Mouse (Mus musculus) embryo, embryonic 10 days (tissue): ENCODE data around the gene Mtch1.
A peak's percentile ranks its signal among the peaks of the same experiment; 100 is the strongest.
"Not testable (repeated sequence)": the region's sequence is repeated elsewhere in the genome, so short reads cannot be mapped to it uniquely, and the experiment has no call there.

Experiments used
- DNase-seq: peaks from one replicate; pipeline ENCODE4 v3.0.0-alpha.2; 2015; ENCODE audit warnings: low spot score

Mtch1 gene

DNA sequence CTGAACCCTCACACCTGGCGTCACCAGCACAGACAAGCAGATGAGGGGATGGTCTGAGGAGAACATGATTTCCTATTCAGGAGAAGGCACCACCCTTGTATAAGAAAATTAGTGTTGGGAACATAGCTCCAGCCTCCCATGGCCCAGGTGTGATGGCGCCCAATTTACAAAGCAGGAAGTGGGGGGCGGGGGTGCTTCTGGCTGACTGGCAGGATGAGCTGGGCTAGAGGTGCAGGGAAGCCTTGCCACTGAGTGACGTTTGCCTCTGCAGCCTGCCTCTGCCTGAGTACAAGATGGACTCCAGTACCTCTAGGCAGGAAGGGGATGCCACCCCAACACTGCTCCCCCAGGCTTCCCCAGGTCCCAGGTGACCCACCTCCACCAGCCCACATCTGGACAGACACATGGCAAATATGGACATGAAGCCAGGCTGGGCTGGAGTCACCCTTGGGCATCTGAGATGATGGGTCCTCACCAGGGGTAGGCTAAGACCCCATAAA lies 15.5 kb downstream of the Mtch1 start:
- no peak for DNase-seq

DNA sequence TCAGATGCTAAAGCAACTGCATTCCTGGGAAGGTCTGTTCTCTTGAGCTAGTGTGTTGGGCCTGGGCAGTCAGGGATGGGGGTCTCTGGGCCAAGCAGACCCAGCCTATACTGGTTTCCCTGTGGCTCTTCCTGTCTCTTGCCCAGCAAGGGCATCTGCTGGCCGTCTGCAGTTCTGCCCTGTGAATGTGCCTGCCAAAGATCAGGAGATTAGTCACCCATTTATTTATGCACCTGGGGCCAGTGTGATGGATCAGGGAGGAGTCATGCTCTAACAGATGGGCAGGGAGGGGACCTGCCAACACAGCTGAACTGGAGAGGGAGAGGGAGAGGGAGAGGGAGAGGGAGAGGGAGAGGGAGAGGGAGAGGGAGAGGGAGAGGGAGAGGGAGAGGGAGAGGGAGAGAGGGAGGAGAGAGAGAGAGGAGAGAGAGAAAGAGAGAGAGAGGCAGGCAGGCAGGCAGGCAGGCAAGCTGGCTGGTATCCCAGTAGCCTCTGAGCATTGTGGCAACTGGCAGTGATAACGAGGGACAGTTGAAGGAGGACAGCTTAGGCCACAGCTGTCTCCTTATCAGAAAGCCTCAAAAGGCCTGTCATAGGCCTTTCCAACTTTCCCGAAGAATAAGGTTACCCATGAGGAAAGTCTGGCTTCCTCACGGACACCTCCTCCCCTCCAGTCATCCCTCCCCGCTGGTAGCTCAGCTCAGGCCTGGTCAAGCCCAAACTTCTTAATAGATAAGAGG lies 16.9 kb downstream of the Mtch1 start:
- DNase-seq = no peak

DNA sequence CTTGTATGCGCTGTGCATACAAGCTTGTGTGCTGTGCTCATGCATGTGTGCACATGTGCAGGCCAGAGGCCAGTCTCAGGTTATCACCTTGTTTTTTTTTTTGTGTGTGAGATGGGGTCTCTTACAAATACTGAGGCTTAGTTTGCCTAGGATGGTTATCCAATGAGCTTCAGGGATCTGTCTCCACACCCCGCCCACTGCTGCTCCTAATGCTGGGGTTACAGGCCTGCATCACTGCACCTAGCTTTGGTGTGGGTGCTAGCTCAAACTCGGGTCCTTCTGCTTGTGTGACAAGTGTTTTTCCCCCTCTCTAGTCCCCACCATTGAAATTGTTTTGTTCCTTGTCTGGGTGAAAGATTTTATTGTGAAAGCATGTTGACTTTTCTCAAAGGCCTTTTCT lies 17.5 kb downstream of the Mtch1 start:
- no peak for DNase-seq

DNA sequence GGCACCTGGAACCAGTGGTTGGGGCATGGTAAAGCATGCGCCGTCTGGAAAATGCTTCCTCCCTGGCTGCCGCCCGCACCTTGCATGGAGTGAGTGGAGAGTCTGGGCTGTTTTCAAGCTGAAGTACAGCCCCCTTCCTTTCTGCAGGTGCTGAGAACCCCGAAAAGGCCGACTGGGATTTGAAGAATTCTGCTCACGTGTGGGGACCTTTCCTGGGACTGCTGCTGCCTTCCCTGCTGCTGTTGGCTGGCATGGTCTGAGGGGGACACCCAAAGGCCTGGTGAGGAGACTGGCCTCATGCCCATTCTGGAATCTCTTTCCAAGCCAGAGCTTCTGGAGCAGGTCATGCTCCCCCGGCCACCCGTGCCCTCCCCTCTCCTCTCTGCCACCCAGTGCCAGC lies 20.0 kb downstream of the Mtch1 start:
- DNase-seq = no peak

DNA sequence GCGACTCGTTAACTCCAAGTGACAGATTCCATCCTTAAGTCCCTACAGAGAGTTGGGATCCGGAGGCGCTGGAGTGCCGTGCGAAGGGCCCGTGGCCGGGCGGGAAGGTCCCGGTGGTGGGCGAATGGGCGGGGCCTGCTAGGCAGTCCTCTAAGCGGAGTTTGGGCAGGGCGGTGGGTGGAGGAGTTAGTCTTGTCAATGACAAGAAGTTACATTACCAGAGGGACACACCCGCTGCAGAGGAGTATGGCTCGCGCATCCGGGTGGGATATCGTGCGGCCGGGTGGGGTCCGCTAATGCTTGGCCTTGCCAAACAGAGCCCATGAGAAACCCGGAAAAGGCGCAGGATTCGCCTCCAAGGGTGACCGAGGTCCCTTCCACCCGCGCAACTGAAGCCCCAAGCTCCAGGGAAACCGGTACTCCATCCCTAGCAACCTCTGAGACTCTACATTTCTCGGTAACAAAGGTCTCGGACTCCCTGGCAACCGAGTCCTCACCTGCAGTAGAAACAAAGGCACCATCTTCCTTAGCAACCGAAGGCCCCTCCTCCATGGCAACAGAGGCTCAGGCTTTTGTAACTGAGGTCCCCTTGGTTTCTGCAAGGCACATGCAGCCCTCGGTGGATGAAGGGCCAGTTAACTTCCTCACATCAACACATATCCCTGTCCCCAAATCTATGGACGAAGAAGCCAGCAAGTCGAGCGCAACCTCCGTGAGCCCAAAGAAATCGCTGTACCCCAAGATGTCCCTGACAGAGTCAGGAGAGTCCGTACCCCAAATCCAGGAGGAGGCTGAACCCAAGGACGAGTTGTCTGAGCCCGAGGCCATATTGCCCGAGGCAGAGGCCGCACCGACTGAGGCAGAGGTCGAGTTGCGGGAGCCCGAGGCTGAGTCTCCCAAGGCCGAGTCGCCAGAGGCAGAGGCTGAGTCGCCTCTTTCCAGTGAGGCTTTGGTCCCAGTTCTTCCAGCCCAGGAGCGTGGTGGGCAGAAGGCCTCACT lies 20.9 kb downstream of the Mtch1 start:
- DNase-seq = peak; percentile 70

DNA sequence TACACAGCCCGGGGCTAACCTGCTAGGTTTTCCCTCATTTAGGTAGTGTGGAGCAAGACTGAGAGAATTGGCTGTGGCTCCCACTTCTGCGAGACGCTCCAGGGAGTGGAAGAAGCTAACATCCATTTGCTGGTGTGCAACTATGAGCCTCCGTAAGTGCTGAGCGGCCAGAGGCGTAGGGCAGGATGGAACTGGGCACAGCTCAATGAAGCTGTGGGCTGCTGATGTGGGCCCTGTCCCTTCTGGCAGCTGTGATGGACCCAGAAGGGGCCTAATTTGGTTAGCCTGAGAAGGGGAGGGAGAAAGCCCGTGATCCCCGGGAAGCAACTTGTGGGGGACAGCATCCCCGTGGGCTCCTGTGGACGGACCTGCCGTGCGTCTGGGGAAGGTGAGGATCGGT lies 21.9 kb downstream of the Mtch1 start:
- no peak for DNase-seq

DNA sequence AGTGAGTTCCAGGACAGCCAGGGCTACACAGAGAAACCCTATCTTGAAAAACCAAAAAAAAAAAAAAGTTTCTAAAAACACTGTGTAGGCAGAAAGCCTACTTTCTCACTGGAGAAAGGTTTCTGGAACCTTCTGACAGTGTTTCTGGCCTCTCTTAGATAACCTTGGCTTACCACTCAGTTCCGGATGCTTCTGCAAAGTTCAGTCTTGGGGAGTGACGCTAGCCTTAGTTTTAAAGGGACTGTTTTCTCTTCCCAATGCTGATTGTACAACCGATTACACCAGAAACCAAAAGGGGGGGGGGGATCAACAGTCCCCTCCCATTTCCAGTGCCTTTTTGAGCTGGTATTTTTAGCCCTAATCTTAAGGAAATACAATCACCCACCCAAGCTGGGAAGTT lies 24.1 kb downstream of the Mtch1 start:
- DNase-seq = no peak

DNA sequence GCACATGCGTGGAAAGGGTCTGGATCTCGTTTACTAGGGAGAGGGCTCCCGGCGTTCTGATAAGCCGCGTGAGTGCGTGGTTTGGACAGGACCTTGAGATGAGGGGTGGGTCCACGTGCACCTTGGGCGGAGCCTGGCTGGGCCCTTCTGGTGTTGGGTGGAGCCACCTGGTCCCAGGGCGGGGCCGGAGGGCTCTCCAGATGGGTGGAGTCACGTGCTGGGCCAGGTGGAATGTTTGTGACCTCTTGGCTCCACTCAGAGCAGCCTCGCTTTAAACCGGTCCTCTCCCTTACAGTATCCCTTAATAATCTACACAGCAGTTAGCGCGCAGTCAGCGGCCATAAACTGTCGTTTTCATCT lies 25.2 kb downstream of the Mtch1 start:
- peak; percentile 61 for DNase-seq

DNA sequence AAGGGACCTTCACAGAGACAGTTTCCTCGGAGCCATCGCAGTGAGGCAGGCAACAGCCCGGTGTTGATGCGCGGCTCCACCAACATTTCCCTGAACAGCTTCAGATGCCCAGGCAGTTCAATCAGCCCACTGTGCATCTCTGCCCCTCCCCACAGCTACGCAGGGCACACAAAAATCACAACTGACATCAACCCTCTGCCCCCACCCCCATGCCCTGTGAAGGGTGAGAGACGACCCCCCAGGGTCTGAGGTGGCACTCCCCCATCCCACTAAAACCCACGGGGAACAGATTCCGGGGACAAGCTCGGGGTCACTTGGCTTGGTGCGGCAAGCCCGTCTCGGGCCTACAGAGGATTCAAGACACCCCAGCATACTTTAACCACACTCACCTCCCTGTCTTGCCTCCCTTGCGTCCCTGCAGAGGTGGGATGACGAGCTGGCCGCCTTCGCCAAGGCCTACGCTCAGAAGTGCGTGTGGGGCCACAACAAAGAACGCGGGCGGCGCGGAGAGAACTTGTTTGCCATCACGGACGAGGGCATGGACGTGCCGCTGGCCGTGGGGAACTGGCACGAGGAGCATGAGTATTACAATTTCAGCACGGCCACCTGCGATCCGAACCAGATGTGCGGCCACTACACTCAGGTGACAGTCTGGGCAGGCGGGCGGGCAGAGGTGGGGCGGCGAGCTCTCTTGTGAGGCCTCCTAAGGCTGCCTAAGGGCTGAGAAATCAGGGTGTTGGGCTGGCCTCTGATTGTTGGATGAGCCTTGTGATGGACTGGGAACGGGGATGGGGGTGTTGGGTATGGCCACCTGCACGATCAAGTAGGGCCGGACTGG lies 25.8 kb downstream of the Mtch1 start:
- no peak for DNase-seq

DNA sequence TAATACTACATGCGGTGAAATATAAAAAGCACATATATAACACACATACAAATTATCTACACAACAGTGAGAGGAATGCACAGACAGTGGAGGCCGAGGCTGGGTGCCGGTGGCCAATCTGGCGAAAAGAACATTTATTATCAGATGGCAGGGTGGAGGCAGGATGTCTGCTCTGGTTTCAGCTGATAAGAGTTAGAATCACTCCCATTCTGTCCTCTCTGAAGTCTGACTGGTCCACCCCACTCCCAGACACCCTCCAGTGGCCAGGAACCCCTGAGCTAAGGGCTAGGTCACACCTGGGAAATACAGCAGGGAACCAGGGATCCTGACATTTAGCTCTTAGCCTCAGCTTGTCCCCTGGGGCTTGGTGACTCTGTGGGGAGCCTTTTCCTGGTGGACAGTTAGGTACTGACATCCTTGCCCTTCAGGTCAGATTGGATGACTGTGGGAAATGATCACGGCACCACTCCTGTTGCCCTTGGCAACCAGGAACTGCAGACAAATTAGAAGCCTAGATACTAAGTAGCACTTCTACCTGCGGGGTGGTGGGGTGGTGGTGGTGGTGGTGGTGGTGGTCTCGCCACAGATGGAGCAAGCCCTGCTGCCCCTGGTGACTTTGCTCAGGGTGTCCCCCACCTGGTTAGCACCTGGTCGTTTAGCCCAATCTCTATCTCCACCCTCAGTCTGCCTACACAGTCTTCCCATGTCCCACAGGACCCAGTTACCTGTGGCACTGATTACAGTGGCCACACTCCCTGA lies 27.7 kb downstream of the Mtch1 start:
- DNase-seq = no peak

DNA sequence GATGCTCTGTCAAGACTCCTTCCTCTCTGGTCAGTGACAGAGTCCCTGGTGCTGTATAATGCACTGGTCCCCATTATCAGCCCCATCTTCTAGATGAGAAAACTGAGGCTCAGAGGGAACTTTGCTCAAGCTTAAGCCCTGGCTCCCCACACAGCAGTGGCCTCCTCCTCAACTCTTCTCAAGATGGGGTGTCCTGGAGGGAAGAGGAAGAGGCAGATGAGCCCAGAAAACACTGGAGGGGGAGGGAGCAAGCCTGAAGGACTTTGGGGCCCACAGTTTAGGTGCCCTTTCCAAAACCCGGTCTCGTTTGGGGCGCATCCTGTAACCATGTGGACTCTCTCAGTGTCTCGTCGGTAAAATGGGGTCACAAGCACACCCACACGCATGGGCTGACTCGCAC lies 28.3 kb downstream of the Mtch1 start:
- no peak for DNase-seq

DNA sequence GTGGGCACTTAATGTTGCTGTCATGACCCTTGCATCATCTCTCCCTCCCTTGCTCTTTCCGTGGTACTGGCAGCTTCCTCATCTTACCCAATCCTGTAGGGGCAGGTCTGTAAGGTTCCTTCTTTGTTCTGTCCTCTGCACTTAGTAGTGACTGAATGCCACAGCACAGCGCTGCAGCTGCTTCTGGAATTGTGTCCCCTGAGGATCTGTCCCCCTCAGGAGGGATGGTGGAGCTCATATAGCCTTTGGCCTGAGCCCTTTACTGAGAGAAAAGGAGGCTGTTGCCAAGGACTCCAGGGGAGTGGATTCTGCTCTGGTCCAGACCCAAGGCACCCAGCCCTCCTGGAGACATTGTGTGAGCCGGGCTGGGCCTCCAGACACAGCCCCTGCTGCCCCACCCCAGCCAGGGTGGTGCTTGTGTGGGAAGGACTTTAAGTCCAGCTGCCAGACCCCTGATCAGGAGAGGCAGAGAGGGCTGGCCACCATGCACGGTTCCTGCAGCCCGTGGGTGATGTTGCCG lies 28.9 kb downstream of the Mtch1 start:
- DNase-seq = no peak

DNA sequence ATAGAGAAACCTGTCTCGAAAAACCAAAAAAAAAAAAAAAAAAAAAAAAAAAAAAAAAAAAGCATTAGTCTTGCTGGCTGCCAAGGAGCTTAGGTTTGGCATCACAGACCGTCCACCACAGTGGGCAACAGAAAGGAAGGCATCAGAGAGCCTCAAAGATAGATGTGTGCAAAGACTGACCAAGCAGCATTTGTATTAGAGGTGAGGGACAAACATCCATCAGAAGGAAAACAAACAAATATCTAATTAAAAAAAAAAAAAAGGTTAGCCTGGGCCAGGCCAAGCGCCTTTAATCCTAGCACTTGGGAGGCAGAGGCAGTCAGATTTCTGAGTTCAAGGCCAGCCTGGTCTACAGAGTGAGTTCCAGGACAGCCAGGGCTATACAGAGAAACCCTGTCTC lies 30.4 kb downstream of the Mtch1 start, which contains the start of gene Pi16:
Gene Pi16 (plus strand): TSS at position 301 of the 400 bp plus-strand sequence.
- not testable (repeated sequence) for DNase-seq

DNA sequence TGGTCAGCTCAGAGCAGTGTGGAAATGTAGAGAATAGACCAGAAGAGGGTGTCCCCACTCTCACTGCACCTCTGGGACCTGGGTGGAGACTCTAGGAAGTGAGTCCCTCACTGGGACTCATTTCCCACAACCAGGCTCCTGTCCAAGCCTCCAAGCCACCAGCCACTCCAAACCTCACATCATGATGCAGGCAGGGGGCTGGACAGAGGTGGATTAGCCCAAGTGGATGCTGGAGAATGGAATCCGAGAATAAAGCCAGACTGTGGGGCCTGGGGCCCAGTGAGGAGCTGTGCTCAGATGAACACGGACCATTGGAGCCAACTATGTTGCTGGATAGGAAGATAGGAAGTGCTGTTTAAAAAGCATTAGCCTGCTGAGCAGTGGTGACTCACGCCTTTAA lies 30.8 kb downstream of the Mtch1 start:
- DNase-seq = no peak

DNA sequence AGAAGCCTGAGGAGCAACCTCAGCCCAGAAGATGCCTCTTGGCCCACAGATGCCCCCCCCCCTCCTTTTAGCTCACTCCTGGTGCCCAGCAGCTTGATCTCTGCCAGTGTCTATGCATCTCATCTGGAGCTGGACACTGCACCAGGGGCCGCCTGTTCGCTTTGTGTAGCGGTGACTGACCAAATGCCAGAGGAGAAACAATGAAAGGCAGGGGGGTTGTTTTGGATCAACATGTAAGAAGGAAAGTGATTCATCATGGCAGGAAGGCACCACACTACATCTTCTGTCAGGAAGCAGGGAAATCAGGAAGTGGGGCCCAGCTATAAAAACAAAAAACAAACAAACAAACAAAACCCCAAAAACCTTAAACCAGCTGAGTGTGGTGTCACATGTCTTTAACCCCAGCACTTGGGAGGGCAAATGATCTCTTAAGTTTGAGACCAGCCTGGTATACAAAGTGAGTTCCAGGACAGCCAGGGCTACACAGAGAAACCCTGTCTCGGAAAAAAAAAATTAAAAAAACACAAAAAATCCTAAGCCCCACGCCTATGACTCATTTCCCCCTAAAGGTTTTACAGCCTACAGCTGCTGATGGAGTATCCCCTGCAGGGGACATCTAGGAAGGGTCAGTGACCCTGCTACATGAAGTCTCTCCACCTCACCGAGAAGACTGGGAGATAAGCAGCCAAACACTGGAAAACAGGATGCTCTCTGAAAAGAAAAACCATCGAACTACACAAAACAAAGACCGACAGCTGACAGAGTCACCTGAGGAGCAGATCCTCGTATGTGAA lies 31.9 kb downstream of the Mtch1 start:
- DNase-seq = no peak

DNA sequence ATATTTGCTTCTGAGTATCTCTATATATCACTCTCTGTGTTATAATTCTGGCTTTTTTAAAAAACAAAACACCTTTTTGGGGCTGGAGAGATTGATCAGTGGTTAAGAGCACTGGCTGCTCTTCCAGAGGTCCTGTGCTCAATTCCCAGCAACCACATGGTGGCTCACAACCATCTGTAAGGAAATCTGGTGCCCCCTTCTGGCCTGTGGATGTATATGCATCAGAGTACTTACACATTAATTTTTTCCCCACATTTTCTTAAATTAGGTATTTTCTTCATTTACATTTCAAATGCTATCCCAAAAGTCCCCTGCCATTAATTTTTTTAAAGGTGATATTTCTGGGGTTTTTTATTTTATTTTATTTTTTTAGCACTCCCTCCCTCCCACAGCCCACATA lies 34.4 kb downstream of the Mtch1 start:
- no peak for DNase-seq

DNA sequence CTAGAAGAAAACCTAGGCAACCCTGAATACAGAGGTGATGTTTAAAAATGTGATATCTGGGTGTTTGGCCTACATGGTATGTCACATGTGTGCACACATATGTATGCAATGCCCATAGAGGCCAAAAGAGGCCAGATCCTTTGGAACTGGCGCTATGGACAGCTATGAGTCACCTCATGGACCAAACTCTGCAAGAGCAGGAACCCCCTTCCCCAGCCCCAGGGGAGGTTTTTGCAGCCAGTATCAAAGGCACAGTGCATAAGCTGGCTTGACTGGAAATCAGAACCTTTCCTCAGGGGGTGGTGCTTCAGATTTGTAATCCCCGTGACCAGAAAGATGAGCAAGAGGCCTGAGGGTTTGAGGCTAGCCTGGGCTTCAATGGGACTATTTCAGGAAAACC lies 35.7 kb downstream of the Mtch1 start:
- DNase-seq = no peak

DNA sequence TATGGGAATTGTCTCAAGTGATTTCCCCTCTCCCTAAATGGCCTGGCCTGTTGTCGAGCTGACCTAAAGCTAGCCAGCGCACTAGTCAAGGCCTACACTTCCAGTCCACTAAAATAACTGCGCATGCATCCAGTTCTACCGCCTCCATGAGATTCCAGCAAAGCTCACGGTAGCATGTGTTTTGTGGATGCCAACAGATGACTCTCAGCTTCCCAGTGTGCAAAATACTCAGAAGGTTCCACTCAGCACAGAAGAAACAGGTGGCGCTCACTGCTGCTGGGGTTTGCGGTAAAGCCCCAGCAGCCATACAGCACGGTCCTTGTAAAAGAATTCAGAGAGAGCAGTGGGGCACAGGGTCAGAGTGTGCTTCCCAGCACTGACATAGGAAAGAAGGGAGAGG lies 36.1 kb downstream of the Mtch1 start:
- DNase-seq = no peak

DNA sequence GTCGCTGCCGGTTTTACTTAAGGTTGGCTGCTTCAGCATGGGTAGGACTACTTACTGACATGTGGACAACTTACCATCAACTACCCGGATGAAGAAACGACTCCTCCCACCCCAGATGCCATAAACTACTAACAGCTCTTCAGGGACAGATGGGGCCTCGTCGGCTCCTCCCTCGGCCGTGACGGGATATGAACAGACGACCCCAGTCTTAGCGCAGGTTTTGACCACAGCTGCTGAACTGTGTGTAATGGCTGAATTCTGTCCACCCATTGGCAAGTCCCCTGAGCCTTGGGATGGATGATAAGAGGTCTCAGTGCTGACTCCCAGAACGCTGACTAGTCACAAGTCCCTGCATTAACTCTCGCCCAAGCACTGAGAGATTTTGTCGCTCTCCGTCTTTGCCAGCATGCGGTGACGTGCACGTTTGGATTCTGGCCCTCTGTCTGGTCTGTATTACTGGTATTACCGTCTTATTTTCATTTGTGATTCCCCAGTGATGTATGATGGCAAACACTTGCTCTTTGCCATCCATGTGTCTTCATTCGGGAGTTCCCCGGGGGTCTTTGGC lies 37.6 kb downstream of the Mtch1 start:
- no peak for DNase-seq

DNA sequence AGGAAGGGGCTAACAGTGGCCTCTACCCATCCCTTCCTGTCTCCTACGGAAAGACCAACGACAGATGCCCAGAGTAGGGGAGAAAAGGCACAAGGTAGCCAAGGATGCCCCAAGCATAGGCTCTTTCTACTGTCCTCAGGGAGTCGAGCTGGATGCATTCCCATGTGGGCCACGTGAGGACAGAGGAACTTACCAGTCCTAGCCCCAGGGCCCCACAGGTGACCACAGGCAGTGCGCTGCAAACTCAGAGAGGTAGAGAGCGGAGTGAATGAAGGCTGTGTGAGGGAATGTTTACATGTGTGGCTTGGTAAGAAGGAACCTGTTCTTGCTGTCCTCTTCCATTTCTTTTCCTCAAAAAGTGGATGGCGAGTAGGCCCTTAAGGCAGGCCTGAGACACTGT lies 41.9 kb downstream of the Mtch1 start:
- DNase-seq = no peak
